Mouse (Mus musculus) lung, adult 2 months (tissue): ENCODE measurements around the gene Gm12185. TPM values are rescaled to one million over a fixed set of nuclear protein-coding genes. Genes with fewer than 3 reads are reported as not detected.
"Not testable (repeated sequence)": the region's sequence is repeated elsewhere in the genome, so short reads cannot be mapped to it uniquely, and the experiment has no call there.

Experiments used
- DNase-seq: peaks from one replicate; pipeline ENCODE4 v3.0.0; 2022
- H3K4me1 ChIP-seq: fragments of 200-500 bp; 2 replicates; pipeline ENCODE4 v1.6.1; 2011; ENCODE audit warnings: low read length; ENCODE audit not compliant: control insufficient read depth, insufficient read depth
- H3K4me3 ChIP-seq: fragments of 200-500 bp; replicated peaks from 2 replicates; pipeline ENCODE3; 2011; ENCODE audit warnings: low read depth, mild to moderate bottlenecking, control low read depth, low read length; ENCODE audit errors: extremely low read depth
- CTCF ChIP-seq: fragments of 200-500 bp; IDR thresholded peaks from 2 replicates; pipeline ENCODE4 v1.5.1; 2011; ENCODE audit warnings: mild to moderate bottlenecking, low read length, control low read depth; ENCODE audit not compliant: insufficient read depth
- POLR2A ChIP-seq: fragments of 200-500 bp; IDR thresholded peaks from 2 replicates; pipeline ENCODE4 v1.6.1; 2011; ENCODE audit warnings: low read depth, mild to moderate bottlenecking, control low read depth, low read length, borderline replicate concordance; ENCODE audit errors: extremely low read depth
- WGBS: fragments of 180-500 bp; shearing (Covaris S2); methylation state at CpG from one replicate; pipeline ENCODE4 v1.1.7; 2018; 5-methylcytosine and 5-hydroxymethylcytosine counted together
- polyA plus RNA-seq: library from polyadenylated mRNA; depleted of rRNA; stranded (reverse); fragments of >200 nt; gene quantifications from 2 replicates; pipeline ENCODE4 v1.2.3, GENCODE M21; 2012

Gene Gm12185
- polyA plus RNA-seq, 1 experiment = 0.62 TPM

DNA sequence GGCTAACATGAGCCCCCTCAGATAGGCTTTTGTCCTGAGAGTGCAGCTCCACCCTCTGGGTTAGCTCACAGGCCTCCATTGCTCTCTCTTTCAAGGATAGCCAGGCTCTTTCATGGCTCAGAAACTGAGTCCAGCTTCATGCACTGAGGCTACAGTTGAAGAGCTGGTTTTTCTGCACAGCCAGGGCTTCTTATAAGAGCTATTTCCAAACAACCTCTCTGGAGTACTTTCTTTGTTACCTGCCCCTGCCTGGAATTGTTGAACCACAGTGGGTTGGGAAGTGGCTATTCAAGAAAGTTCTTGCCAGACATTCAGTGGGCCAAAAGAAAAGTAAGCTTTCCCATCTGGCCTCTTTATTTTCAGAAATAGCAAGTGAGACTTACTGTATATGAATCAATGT lies 52.7 kb downstream of the Gm12185 start:
- not testable (repeated sequence) for H3K4me1 ChIP-seq, DNase-seq, H3K4me3 ChIP-seq

DNA sequence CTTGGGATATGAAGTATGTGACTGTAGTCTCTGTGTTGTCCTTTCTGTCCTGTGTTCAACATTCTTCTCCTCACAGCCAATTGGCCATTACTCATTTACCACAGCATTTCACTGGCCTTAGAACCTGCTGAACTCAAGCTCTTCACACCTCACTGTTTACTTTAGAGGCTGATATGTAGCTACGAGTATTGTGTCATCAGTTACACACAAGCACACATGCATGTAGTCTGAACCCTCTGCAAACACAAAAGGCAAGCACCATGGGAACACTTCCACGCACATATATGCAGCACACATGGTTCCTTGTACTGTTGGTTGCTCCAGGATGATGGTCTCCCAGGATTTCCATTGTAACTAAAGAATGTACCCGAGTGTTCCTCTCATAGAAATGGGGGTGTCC lies 56.7 kb downstream of the Gm12185 start:
- WGBS = no CpG with 5 or more reads among the region's 3 CpGs
- DNase-seq, H3K4me3 ChIP-seq, H3K4me1 ChIP-seq: not testable (repeated sequence)

DNA sequence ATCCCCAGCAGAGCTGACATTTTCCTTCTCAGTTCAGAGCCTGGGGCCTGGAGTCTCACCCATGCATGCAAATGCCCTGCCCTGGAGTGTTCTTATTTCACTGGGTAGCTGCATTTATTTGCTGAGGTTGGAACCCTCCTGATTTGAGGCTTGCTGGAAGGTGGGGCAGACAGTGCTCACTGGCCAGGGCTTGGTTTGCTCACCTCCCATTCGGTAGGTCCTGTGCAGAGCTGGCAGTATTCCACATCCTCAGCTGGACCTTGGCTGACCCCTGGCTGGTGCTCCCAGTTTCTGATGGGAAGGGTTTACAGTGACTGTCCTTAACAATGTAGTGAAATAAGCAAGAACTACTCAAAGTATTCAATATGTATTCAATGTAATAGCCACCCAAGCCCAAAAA lies 58.1 kb downstream of the Gm12185 start:
- not testable (repeated sequence) for DNase-seq, H3K4me3 ChIP-seq, H3K4me1 ChIP-seq
- WGBS = 0% methylated on average over 1 of the region's 1 CpGs

DNA sequence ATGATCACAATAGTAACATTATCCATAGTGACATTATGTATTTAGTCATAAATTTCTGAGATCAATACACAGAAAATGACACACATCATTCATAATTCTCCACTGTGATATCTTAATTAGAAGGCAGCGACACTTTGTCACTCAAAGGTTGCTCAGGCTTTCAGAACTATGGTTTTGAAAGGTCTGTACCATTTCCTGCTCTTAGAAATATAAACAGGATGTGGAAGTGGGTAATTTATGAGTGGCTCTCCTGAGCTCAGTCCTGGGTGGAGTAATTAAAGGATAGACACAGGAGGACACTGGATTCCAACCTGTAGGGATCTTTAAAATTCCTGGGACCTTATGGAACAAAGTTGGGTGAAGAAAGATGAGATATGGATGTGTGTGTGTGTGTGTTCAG lies 58.6 kb downstream of the Gm12185 start:
- not testable (repeated sequence) for DNase-seq, H3K4me3 ChIP-seq, H3K4me1 ChIP-seq
- 30% methylated on average over 1 of the region's 1 CpGs for WGBS

DNA sequence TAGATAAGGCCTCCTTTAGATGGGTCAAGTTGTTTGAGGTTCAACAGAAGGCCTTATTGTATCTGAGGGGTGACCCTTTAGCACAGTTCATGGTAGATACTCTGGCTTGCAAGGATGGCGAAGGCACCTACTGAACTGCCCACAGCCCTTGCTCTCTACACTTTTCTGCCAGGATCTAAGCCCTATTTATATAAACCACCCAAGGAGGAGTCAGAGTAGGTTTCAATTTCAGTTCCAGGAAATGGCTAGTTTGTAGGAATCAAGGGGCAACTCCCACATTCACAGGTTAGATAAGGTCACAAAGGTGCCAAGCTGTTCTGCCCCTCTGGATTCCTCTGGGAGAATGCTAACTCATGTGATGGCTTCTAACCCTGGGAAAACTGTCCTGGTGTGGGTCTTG lies 64.0 kb downstream of the Gm12185 start:
- H3K4me1 ChIP-seq, H3K4me3 ChIP-seq, DNase-seq: not testable (repeated sequence)
- WGBS = 53% methylated on average over 1 of the region's 1 CpGs
- TF ChIP-seq POLR2A = 0 out of 2 replicates have a peak, but pooled peaks have one; percentile 15

DNA sequence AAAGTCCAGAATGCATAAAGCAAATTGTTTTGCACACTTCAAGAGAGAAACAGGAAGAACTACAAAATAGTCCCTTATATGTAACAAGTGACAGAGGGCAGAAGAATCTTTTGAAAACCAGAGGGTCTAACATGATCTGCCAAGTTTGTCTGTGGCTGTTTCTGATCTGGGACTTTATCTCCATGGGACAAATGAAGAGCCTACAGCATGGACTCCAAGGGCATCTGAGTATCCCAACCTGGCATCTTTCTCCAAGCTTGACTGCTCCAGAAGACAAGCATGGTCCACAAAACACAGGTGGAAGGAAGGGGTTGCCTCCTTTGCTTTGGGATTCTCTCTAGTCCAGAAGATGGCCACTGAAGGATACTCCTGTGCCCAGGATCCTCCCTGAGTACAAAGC lies 65.6 kb downstream of the Gm12185 start:
- H3K4me3 ChIP-seq, DNase-seq, H3K4me1 ChIP-seq: not testable (repeated sequence)

DNA sequence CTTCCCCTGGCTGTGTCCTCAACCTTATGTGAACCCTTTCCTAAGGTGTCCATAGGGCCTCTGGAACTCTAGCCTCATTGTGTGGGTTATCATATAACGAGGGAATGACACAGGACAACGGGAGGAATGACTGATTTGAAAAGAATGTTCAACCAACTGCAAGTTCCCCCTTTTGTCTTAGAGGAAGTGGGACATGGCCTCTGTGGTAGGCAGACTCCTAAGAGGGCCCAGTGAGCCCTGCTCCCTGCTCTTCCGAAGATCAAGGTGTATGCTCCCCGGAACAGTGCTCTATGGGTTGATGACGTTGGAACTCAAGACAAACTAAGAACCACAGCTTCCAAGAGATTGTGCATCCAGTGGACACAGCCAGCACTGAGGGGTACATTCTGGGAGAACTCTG lies 68.2 kb downstream of the Gm12185 start:
- not testable (repeated sequence) for DNase-seq, H3K4me1 ChIP-seq, H3K4me3 ChIP-seq
- 66% methylated on average over 5 of the region's 5 CpGs for WGBS

DNA sequence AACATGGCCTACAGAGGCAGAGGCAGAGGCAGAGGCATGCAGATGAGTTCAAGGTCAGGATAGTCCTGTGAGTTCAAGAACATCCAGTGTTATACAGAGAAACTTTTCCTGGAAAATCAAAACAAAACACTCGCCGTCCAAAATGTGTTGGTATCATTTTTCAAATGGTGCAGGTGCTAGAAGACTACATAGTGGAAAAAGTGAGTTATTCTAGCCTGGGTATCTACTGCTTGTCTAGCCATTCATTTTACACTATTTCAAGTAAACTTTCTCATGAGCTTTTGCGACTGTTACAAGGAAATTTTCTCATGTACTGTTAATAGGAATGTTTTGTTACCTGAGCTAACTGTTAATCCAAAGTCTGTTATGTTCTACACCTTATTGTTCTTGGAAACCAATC lies 73.6 kb downstream of the Gm12185 start:
- DNase-seq = no peak
- Histone ChIP-seq H3K4me3 (no peak overlapping the region), H3K4me1 (no peaks in the 10 kb centered on the region)
- 67% methylated on average over 3 of the region's 3 CpGs for WGBS
- TF ChIP-seq CTCF (no peak), POLR2A (no peak)

DNA sequence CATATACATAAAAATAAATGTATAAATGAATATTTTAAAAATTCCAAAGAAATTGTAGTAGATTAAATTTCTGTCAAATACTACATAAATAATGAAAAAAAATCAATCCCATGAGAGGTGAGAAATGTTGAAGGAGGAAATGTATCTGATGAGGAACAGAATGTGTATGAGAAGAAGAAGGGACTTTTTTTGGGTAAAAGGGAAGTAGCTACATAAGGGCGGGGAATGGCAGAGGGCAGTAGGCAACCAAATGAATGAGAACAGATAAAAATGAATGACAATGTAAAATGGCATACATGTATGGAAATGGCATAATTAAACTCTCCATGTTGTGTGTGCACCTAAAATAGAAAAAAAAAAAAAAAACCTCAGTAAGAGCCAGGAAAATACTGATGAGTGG lies 78.4 kb downstream of the Gm12185 start:
- TF ChIP-seq POLR2A = no peak
- TF ChIP-seq CTCF = no peak
- DNase-seq = no peak
- 85% methylated on average over 1 of the region's 1 CpGs for WGBS
- Histone ChIP-seq H3K4me3 (no peak overlapping the region), H3K4me1 (no peaks in the 10 kb centered on the region)

DNA sequence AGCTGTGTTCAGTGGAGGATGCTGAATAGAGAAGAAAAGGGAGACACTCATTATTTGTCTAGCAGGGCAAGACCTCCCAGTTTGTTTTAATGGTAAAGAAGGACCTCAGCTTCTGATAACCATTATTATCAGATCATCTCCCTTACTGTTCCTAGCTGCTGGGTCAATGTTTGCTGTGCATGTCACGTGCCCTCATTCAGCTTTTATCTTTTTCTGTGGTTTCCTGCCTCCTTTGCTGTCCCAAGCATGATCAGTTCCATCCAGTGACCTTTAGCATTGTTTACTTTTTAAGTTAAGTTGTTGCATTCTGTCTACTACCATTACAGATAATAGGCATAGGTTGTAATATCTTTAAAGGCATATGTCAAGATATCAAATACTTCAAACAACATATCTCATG lies 83.6 kb downstream of the Gm12185 start:
- no peak for DNase-seq
- 39% methylated on average over 1 of the region's 1 CpGs for WGBS
- H3K4me3 ChIP-seq = no peak overlapping the region
- no peaks in the 10 kb centered on the region for H3K4me1 ChIP-seq
- no peak for TF ChIP-seq POLR2A
- TF ChIP-seq CTCF = no peak

DNA sequence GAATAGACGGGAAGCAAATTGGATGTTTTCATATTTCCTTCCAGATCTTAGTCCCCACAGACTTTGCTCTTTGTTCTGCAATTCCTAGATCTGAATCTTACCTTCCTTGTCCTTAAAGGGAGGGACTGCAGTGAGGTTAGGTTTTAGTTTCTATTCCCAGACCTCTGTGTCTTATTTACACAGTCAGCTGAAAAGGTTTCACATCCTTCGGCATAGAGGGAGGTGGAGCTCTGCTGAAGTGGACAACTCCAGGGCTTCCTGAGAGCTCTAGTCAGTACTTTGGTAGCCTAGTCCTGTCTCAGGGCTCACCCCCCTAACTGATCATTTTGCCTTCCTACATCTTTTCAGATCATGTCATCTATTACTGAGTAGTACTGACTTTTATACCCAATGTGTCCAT lies 90.0 kb downstream of the Gm12185 start, which contains the start of gene Gm5431:
Gene Gm5431 (minus strand): TSS at position 194 of the 400 bp plus-strand sequence.
- no peak for TF ChIP-seq CTCF
- no peak for TF ChIP-seq POLR2A
- H3K4me1 ChIP-seq = peaks cover 11% of the 10 kb centered on the region; the same call in 1 of the 2 replicates
- H3K4me3 ChIP-seq = no peak within 1 kb of the TSS
- WGBS = 24% methylated on average over 2 of the region's 2 CpGs
- DNase-seq = no peak

DNA sequence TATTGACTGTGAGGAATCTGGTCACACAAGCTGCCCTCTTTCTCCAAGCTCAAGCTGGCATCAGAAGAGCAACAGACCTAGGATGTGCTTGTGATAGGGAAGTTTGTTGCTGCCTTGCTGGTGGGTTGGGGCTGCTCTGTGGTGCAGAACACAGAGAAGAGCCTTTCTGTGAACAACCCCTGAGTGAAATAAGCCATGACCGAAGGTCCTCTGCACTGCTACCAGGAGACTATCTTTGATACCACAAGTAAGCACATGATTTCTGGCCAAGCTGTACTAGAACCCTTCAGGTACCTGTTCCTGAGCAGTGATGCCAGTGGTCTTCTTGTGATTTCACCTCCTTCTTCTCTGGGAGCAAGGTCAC lies 90.5 kb downstream of the Gm12185 start:
- WGBS = 87% methylated on average over 1 of the region's 1 CpGs
- H3K4me1 ChIP-seq = peaks cover 11% of the 10 kb centered on the region; the same call in 1 of the 2 replicates
- not testable (repeated sequence) for DNase-seq, H3K4me3 ChIP-seq

DNA sequence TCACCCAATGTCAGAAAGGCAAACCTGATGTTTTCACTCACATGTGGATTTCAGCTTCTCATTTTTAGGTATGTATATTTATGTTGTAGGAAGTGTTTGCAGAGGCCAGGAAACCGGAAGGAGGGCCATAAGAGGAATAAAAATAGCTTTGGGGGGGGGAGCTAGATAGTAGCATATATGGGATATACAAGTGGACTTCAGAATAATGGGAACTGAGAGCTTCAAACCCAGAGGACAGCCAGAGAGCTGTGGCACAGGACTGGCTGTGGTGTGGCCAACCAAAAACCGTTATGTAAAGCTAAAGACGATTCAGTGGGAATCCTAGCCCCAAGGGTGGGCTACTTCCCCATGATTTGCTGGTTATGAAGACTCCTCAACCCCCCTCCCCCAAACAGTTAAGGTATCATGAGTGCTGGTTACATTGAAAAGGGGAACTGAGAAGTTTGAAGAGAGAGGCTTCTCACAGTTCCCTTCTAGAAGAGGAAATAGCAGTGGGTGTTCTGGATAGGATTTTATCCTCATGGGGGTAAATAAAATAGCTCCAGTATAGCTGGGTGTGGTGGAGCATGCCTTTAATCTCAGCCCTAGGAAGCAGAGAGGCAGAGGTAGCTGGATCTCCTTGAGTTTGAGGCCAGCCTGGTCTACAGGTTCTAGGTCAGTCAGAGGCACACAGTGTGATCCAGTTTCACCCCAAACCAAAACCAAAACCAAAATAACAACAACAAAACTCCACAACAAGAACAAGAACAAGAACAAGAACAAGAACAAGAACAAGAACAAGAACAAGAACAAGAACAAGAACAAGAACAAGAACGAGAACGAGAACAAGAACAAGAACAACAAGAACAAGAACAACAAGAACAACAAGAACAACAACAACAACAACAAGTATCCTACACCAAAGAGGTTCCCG lies 91.1 kb downstream of the Gm12185 start:
- H3K4me3 ChIP-seq, DNase-seq: not testable (repeated sequence)
- peaks cover 11% of the 10 kb centered on the region; the same call in 1 of the 2 replicates for H3K4me1 ChIP-seq

More for the DNA sequence above, 91.1 kb downstream of the Gm12185 start:
- WGBS = 71% methylated on average over 6 of the region's 6 CpGs
